Mouse (Mus musculus) kidney, postnatal 25 days (tissue): Measurements from ENCODE around the gene Hbb-bt.
A peak's percentile ranks its signal among the peaks of the same experiment; 100 is the strongest.
"Not testable (repeated sequence)": the region's sequence is repeated elsewhere in the genome, so short reads cannot be mapped to it uniquely, and the experiment has no call there.

Source experiments
- DNase-seq, 2 experiments: peaks; one replicate each; pipeline ENCODE4 v3.0.0; 2021; ENCODE audit warnings: mixed read lengths in 2 of 2

Hbb-bt gene

DNA sequence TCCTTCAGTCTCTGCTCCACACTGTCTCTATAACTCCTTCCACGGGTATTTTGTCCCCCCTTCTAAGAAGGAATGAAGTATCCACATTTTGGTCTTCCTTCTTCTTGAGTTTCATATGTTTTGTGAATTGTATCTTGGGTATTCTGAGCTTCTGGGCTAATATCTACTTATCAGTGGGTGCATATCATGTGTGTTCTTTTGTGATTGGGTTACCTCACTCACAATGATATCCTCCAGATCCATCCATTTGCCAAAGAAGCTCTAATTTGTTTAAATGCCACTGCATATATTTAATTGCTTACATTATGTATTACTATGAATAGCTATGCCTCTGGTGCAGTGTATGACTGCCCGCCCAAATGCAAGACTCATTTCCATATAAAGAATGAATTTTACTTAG is 5.7 kb downstream of the Hbb-bt start:
- DNase-seq = not testable (repeated sequence)

DNA sequence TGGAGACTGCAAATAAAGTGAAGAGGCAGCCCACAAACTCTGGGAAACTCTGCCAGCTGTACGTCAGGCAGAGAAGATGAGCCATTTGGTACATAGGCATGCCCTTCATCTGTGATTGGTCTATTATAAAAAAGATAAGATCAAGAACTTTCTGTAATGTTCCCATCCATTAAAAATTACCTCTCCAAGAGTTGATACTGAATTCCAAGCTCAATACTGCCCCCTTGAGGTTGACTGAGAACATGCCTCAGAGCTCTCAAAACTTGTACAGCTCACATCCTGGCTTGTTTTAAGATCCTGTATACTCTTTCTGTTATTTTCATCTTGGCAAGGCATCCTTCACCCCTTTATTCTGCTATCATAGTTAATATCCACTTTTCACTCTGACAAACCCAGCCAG is 6.9 kb downstream of the Hbb-bt start:
- peak in 1 of 2 experiments; percentile 1 for DNase-seq

DNA sequence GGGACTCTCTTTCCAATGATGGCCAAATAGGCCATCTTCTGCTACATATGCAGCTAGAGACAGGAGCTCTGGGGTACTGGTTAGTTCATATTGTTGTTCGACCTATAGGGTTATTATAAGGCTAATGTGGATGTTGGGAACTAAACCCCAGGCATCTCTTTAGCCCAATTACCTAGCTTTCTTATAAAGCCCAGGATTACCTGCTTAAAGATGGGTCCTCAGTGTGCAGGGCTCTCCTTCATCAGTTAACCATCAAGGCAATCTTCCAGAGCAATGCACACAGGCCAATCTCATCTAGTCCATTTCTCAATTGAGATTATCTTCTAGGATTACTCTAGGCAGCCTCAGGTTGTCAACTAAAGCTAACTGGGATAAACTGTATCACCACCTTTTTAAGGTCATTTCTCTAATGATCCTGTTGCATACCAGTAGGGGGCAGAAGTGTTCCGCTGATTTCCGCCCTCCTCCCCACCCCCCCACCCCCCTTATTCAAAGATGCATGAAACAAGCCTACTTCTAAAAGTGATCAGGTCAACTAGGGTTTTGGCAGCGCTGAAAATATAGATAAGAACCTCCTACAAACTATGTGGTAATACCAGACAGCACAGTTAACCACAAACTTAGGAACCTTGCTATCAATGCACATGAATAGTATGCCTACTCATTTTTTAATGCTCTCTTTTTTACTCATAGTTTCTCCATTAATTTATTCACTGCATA is 21.0 kb downstream of the Hbb-bt start:
- DNase-seq = no peak

DNA sequence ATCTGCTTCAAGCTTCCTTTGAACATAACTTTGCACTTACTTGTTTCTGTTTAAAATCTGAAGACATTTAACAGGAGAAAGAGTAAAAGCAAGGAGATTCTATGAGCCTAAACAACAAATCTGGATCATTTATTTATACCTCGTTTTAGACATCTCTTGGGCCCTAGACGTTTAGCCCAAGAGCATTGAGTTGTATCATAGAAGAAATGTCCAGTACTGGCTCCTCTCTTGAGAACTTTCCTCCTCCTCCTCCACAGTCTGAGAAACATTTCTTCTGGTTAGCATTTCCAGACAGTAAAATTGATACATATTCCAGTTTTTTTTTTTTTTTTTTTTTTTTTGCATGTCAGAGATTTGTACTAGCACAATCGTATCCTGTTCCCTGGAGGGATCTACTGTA is 22.1 kb downstream of the Hbb-bt start, which contains the start of gene Olfr67:
TSS of gene Olfr67 (minus strand) at position 101 of the 400 bp plus-strand sequence.
- DNase-seq = no peak

DNA sequence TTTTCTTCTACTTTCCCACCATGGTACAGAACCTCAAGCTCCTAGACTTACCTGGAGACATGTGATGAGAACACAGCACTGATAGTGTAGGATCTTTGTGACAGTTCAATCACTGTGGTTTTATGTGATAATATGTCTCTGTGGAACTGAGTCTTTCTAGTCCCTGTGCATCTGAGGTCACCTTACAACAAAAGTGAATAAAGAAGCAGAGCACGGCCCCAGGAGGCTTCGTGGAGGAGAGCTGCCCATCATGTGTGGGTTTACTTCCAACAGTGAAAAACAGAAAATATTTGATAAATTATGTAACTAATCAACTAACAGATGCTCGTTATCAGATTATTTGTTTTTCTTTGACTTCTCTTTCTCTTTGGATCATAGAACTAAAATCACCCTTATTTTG is 34.2 kb downstream of the Hbb-bt start, which contains the start of gene Olfr68:
TSS of gene Olfr68 (minus strand) at position 101 of the 400 bp plus-strand sequence.
- DNase-seq = no peak

DNA sequence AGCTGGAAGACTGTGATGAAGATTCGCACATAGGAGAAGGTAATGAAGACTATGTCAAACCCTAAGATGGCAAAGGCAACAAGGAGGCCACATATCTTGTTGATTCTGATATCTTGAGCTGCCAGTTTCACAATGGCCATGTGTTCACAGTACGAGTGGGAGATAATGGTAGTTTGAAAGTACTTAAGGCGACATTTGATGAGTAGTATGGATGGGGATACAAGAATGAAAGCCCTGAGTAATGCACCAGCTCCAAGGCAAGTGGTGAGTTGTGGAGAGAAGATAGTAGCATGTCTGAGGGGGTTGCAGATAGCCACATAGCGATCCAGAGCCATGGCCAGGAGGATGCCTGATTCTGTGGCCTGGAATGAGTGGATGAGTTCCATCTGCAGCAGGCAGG is 36.1 kb downstream of the Hbb-bt start:
- DNase-seq = not testable (repeated sequence)

DNA sequence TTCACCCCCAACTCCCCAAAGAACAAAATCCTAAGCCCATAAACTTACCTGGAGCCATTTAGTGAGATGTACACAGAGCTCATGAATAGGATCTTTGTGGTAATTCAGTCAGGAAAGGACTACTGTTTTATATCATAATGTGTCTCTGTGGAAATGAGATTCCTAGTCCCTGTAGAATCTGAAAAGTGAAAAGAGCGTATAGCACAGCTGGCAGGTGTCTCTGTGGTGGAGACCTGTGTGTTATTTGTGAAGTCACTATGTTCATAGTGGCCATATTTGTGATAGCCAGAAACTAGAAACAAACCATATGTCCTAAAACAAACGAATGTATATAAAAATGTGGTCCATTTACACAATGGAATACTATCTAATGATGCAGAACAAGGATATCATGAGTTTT is 42.3 kb downstream of the Hbb-bt start, which contains the start of gene Olfr69:
TSS of gene Olfr69 (minus strand) at position 101 of the 400 bp plus-strand sequence.
- DNase-seq = no peak

DNA sequence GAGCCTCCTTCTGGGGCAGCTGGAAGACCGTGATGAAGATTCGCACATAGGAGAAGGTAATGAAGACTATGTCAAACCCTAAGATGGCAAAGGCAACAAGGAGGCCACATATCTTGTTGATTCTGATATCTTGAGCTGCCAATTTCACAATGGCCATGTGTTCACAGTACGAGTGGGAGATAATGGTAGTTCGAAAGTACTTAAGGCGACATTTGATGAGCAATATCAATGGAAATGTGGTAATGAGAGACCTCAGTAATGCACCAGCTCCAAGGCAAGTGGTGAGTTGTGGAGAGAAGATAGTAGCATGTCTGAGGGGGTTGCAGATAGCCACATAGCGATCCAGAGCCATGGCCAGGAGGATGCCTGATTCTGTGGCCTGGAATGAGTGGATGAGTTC is 46.1 kb downstream of the Hbb-bt start:
- DNase-seq = not testable (repeated sequence)
